Mouse (Mus musculus) ES-E14 (cell line): ENCODE measurements around the gene Shroom3. TPM values are rescaled to one million over a fixed set of nuclear protein-coding genes. Genes with fewer than 3 reads are reported as not detected.

Experiments
- DNase-seq: peaks from one replicate; pipeline ENCODE4 v3.0.0-alpha.2; 2013; ENCODE audit warnings: low read depth, low spot score
- H3K27ac ChIP-seq: 2 replicates; pipeline ENCODE4 v1.5.1; 2012; ENCODE audit warnings: low read depth, mild to moderate bottlenecking, low read length, moderate library complexity, mixed read lengths; ENCODE audit not compliant: poor library complexity, insufficient read depth, severe bottlenecking
- H3K36me3 ChIP-seq: 2 replicates; pipeline ENCODE4 v1.6.1; 2012; ENCODE audit warnings: mild to moderate bottlenecking, low read length, moderate library complexity, mixed read lengths; ENCODE audit not compliant: control insufficient read depth, poor library complexity, insufficient read depth, severe bottlenecking
- H3K4me1 ChIP-seq, 2 experiments: fragments of 150-350 bp in 1 of 2; sonication (generic) in 1 of 2; 2 replicates each; pipeline ENCODE4 v1.6.1; 2012; ENCODE audit warnings: low read length in 2 of 2, mild to moderate bottlenecking in 1 of 2, mixed read lengths in 1 of 2; ENCODE audit not compliant: control insufficient read depth in 2 of 2, insufficient read depth in 2 of 2, poor library complexity in 1 of 2
- H3K4me3 ChIP-seq, 2 experiments: fragments of 150-350 bp in 1 of 2; sonication (generic) in 1 of 2; 2 replicates each; pipeline ENCODE4 v1.5.1; 2012; ENCODE audit warnings: low read length in 2 of 2, low read depth in 1 of 2, mild to moderate bottlenecking in 1 of 2, mixed read lengths in 1 of 2; ENCODE audit not compliant: insufficient read depth in 1 of 2, poor library complexity in 1 of 2, severe bottlenecking in 1 of 2
- H3K9ac ChIP-seq: 2 replicates; pipeline ENCODE4 v1.6.1; 2012; ENCODE audit warnings: low read depth, mild to moderate bottlenecking, low read length, mixed read lengths; ENCODE audit not compliant: poor library complexity, insufficient read depth, severe bottlenecking
- H3K9me3 ChIP-seq: fragments of 150-350 bp; sonication (generic); 2 replicates; pipeline ENCODE4 v1.6.1; 2012; ENCODE audit warnings: low read depth, mild to moderate bottlenecking, low read length; ENCODE audit not compliant: control insufficient read depth, insufficient read depth
- CHD2 ChIP-seq: IDR thresholded peaks from 2 replicates; pipeline ENCODE4 v1.6.1; 2014; ENCODE audit warnings: mild to moderate bottlenecking, low read depth, low read length, inconsistent platforms
- HCFC1 ChIP-seq: IDR thresholded peaks from 2 replicates; pipeline ENCODE4 v1.6.1; 2012; ENCODE audit warnings: low read length, inconsistent platforms, borderline replicate concordance; ENCODE audit not compliant: insufficient read depth
- MAFK ChIP-seq: IDR thresholded peaks from 2 replicates; pipeline ENCODE4 v1.6.1; 2014; ENCODE audit warnings: mild to moderate bottlenecking, low read depth, low read length, inconsistent platforms; ENCODE audit not compliant: insufficient read depth
- ZC3H11A ChIP-seq: IDR thresholded peaks from 2 replicates; pipeline ENCODE4 v1.6.1; 2012; ENCODE audit warnings: low read depth, mild to moderate bottlenecking, inconsistent platforms, low read length, borderline replicate concordance
- ZNF384 ChIP-seq: IDR thresholded peaks from 2 replicates; pipeline ENCODE4 v1.6.1; 2012; ENCODE audit warnings: low read depth, low read length, inconsistent platforms
- in situ Hi-C, 2 experiments: fragments of 600-800 bp; cut with MboI; formaldehyde crosslinking; loops; one replicate each; pipeline ENCODE4 v1.15.1; 2025; ENCODE audit warnings: low sequenced_read_pairs in 2 of 2, inconsistent platforms in 1 of 2; ENCODE audit not compliant: unreplicated experiment in 2 of 2
- total RNA-seq: library from RNA; depleted of rRNA; stranded (reverse); fragments of 300-350 nt; gene quantifications from 2 replicates; pipeline ENCODE4 v1.2.3, GENCODE M21; 2012

Shroom3 gene
- total RNA-seq, 1 experiment: 34.1 TPM

GRCm38 (mm10) chr5:92812936-92813335 is 129.7 kb downstream of the Shroom3 start:
- Histone ChIP-seq H3K9ac (no peak overlapping the region), H3K4me3 (no peak overlapping the region), H3K4me1 (peaks cover 19 to 25% of the 10 kb centered on the region in 2 experiments), H3K9me3 (no peaks in the 10 kb centered on the region), H3K36me3 (no peaks in the 10 kb centered on the region), H3K27ac (peak overlapping the region; percentile 81)
- in situ Hi-C loops: no loop called here
- TF ChIP-seq ZNF384: no peak
- no peak for TF ChIP-seq HCFC1
- TF ChIP-seq CHD2: peak; percentile 26; the same call in 1 of the 2 replicates
- no peak for DNase-seq

- Histone ChIP-seq H3K36me3 (no peaks in the 10 kb centered on the region), H3K9me3 (no peaks in the 10 kb centered on the region), H3K27ac (no peak overlapping the region; the same call in 1 of the 2 replicates), H3K4me3 (no peak overlapping the region), H3K9ac (no peak overlapping the region), H3K4me1 (peaks cover 16 to 25% of the 10 kb centered on the region in 2 experiments)
- no peak for DNase-seq
- in situ Hi-C loops: no loop called here
- no peak for TF ChIP-seq CHD2
- no peak for TF ChIP-seq ZC3H11A
- no peak for TF ChIP-seq HCFC1
- TF ChIP-seq ZNF384: no peak
- TF ChIP-seq MAFK: no peak
These were observed 130.3 kb downstream of the Shroom3 start for GRCm38 (mm10) chr5:92813562-92813961.

- no peak for DNase-seq
- in situ Hi-C loops: no loop called here
- H3K4me1 ChIP-seq: peaks cover 13 to 22% of the 10 kb centered on the region in 2 experiments
- no peak overlapping the region for H3K4me3 ChIP-seq
- no peak overlapping the region for H3K27ac ChIP-seq
- H3K9me3 ChIP-seq: no peaks in the 10 kb centered on the region
- TF ChIP-seq MAFK (no peak), CHD2 (no peak), ZC3H11A (no peak), ZNF384 (no peak), HCFC1 (no peak)
- H3K9ac ChIP-seq: no peak overlapping the region
- no peaks in the 10 kb centered on the region for H3K36me3 ChIP-seq
These were observed 131.4 kb downstream of the Shroom3 start for GRCm38 (mm10) chr5:92814621-92815020.

GRCm38 (mm10) chr5:92817122-92817822 is 134.0 kb downstream of the Shroom3 start:
- no peak overlapping the region for H3K27ac ChIP-seq
- in situ Hi-C loops: no loop called here
- TF ChIP-seq MAFK: no peak
- TF ChIP-seq ZNF384: no peak
- TF ChIP-seq ZC3H11A: no peak
- no peak for TF ChIP-seq HCFC1
- no peak for TF ChIP-seq CHD2

GRCm38 (mm10) chr5:92821370-92821769 is 138.1 kb downstream of the Shroom3 start:
- Histone ChIP-seq H3K4me3 (no peak overlapping the region), H3K4me1 (no peaks in the 10 kb centered on the region), H3K36me3 (no peaks in the 10 kb centered on the region), H3K9me3 (no peaks in the 10 kb centered on the region), H3K9ac (no peak overlapping the region), H3K27ac (no peak overlapping the region)
- in situ Hi-C loops: no loop called here
- TF ChIP-seq ZNF384: no peak
- TF ChIP-seq ZC3H11A: no peak
- no peak for TF ChIP-seq HCFC1
- no peak for TF ChIP-seq MAFK
- TF ChIP-seq CHD2: no peak
- no peak for DNase-seq

More at GRCm38 (mm10) chr5:92817122-92817822, 134.0 kb downstream of the Shroom3 start:
- H3K4me3 ChIP-seq: no peak overlapping the region
- H3K4me1 ChIP-seq: peaks cover 4 to 9% of the 10 kb centered on the region in 2 experiments; a peak in 3 of 4 replicates
- no peaks in the 10 kb centered on the region for H3K36me3 ChIP-seq
- no peaks in the 10 kb centered on the region for H3K9me3 ChIP-seq
- no peak overlapping the region for H3K9ac ChIP-seq
- no peak for DNase-seq
